Mouse (Mus musculus) midbrain, embryonic 12.5 days (tissue): ENCODE measurements at regions not wholly inside any gene's neighbourhood (a gene's known extent, or its start where the extent isn't known, plus 50 kb on each side); places are given as distances from the start of the nearest gene placed in this dataset.

ENCODE experiments used
- ATAC-seq: fragments of 200-750 bp; cut with Nextera tagmentation; 2 replicates; pipeline ENCODE4 v1.8.0; 2017; ENCODE audit warnings: low read depth, moderate TSS enrichment, moderate library complexity; ENCODE audit not compliant: low FRiP score
- H3K27ac ChIP-seq: fragments of 300-500 bp; sonication (generic); replicated peaks from 2 replicates; pipeline ENCODE4 v1.5.1; 2016; ENCODE audit warnings: mild to moderate bottlenecking
- H3K27me3 ChIP-seq: fragments of 300-500 bp; sonication (generic); 2 replicates; pipeline ENCODE4 v1.6.1; 2016; ENCODE audit warnings: mild to moderate bottlenecking
- H3K36me3 ChIP-seq: fragments of 300-500 bp; sonication (generic); 2 replicates; pipeline ENCODE4 v1.6.1; 2016
- H3K4me1 ChIP-seq: fragments of 300-500 bp; sonication (generic); 2 replicates; pipeline ENCODE4 v1.6.1; 2016
- H3K4me2 ChIP-seq: fragments of 300-500 bp; sonication (generic); replicated peaks from 2 replicates; pipeline ENCODE4 v1.6.1; 2016; ENCODE audit warnings: mild to moderate bottlenecking, moderate library complexity
- H3K4me3 ChIP-seq: fragments of 300-500 bp; sonication (generic); 2 replicates; pipeline ENCODE4 v1.5.1; 2016; ENCODE audit warnings: mild to moderate bottlenecking
- H3K9ac ChIP-seq: fragments of 300-500 bp; sonication (generic); replicated peaks from 2 replicates; pipeline ENCODE4 v1.6.1; 2016; ENCODE audit warnings: mild to moderate bottlenecking, moderate library complexity
- H3K9me3 ChIP-seq: fragments of 300-500 bp; sonication (generic); 2 replicates; pipeline ENCODE4 v1.6.1; 2016; ENCODE audit warnings: mild to moderate bottlenecking
- WGBS: fragments of 180-500 bp; shearing (Covaris S2); methylation state at CpG from one replicate; pipeline ENCODE4 v1.1.7; 2016; 5-methylcytosine and 5-hydroxymethylcytosine counted together

DNA sequence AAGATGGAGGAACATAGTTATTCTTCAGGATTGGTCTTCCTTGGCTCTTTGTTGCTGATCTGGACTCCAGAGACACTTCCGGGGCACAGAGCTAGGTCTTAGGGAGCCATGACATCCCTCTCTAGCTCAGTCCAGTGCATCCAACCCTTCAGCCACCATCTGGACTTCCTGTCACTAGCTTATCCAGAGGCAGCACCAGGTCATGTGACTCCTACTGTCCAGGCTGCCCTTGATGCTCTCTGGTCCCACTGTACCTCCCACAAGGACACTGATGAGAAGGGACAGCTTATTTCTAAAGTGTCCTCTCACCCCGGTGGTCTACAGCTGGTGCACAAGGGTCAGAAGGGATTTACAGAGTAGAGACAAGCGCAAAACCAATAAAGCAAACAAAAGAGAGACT lies 400.7 kb upstream of the Kcnab2 start:
- Histone ChIP-seq H3K4me3 (no peak overlapping the region), H3K27ac (peak overlapping the region; percentile 32; the same call in 1 of the 2 replicates), H3K9ac (no peak overlapping the region), H3K36me3 (no peaks in the 10 kb centered on the region), H3K4me1 (peaks cover 8% of the 10 kb centered on the region), H3K9me3 (peaks cover 7% of the 10 kb centered on the region; the same call in 1 of the 2 replicates), H3K27me3 (no peaks in the 10 kb centered on the region), H3K4me2 (no peak overlapping the region)
- ATAC-seq = no peak; the same call in 1 of the 2 replicates
- WGBS = 67% methylated on average over 3 of the region's 3 CpGs

DNA sequence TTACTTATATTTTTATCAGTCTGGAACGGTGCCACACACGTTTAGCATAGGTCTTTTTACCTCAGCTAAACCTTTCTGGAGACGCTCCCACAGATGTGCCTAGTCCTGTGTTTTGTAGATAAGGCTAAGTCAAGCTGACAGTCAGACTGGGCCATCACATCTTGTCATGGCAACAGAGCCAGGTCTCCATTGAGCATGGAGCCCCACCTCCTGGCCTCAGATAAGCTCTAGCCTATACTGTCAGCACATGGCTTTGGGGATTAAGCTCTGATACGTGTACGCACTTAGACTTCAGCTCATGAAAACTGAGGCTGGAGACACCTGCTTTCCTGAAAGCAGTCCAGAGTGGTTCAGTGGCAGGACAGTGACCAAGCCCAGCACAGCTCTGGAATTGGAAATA lies 392.4 kb upstream of the Kcnab2 start:
- no peak for ATAC-seq
- Histone ChIP-seq H3K9ac (no peak overlapping the region), H3K9me3 (no peaks in the 10 kb centered on the region), H3K27me3 (no peaks in the 10 kb centered on the region), H3K27ac (no peak overlapping the region), H3K4me3 (no peak overlapping the region), H3K4me1 (no peaks in the 10 kb centered on the region), H3K4me2 (no peak overlapping the region), H3K36me3 (no peaks in the 10 kb centered on the region)
- 85% methylated on average over 5 of the region's 5 CpGs for WGBS

DNA sequence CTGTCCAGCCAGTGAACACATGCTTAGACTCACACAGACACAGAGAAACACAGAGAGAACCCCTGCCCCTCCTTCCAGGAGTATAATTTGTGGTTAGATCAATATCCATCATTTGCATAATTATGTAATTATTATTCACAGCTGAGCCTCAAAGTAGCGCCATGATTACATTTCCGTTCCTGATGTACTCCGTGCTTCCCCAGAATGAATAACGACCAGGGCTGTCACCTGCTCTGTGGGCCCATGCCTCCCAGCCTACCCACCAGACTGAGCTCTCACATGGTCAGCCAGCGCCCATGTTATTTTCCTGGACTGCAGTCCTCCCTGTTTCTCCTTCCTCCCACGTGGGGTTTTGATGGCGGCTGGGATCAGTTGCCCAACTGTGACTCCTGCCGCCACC lies 388.2 kb upstream of the Kcnab2 start:
- Histone ChIP-seq H3K27ac (no peak overlapping the region), H3K9ac (no peak overlapping the region), H3K4me3 (no peak overlapping the region), H3K4me2 (no peak overlapping the region), H3K9me3 (no peaks in the 10 kb centered on the region), H3K4me1 (peaks cover 6% of the 10 kb centered on the region; the same call in 1 of the 2 replicates), H3K36me3 (no peaks in the 10 kb centered on the region), H3K27me3 (peaks cover 11% of the 10 kb centered on the region)
- 71% methylated on average over 8 of the region's 8 CpGs for WGBS
- no peak for ATAC-seq

DNA sequence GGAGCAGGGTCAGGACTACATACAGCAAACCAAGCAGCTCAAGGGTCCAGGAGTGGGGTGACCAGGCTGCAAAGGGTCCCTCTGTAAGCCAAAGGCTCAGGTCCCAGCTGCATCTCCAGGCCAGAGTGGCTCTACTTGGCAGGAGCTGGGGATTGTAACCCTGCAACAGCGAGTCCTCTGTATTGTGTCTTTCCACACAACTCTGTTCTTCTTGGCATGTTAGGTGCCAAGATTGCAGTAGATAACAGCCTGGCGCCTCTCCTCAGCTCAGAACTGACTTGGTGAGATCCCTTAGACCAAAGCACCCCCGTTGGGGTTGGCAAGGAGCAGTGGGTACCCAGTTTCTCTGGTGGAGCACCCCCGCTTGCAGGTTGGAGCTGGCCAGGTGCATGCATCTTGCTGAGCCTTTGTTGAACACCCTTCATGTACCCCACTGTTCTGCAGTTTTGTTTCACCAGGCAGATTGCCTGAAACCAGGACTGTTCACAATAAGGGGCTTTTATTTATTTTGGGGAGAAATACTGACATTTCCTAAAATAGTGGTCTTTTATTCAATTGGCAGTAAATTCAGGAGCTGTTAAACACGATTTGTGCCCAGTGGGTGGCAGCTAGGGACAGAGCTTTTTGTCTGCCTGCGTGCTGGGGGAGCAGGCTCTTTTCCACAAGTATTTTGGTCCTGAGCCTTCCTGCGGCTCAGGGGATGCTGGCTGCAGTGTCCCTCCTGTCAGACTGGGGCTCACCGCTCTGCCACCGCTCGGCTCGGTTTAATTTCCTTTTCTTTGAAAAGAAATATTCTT lies 385.3 kb upstream of the Kcnab2 start:
- WGBS = 42% methylated on average over 11 of the region's 11 CpGs
- H3K4me3 ChIP-seq = no peak overlapping the region
- H3K9ac ChIP-seq = no peak overlapping the region
- peaks cover 11% of the 10 kb centered on the region for H3K27me3 ChIP-seq
- H3K36me3 ChIP-seq = no peaks in the 10 kb centered on the region
- H3K27ac ChIP-seq = no peak overlapping the region
- H3K9me3 ChIP-seq = no peaks in the 10 kb centered on the region
- H3K4me2 ChIP-seq = no peak overlapping the region
- no peak for ATAC-seq
- peaks cover 6% of the 10 kb centered on the region; the same call in 1 of the 2 replicates for H3K4me1 ChIP-seq

DNA sequence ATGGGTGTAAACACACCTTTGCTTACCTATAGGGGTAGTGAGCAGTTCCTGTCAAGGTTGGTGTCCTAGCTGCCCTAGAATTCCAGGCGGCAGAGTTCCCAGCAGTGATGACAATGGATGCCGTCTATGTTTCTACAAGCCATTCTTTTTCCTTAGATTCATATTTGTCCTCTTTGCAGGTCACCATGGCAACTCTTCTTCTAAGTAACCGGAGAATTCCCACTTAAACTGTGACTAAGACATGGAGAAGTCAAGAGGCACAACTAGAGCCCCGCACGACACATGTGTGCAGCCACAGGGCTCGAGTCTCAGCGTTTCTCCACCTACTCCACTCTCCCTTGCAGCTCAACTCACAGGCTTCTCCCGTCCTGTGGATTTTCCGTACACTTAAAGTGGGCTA lies 381.5 kb upstream of the Kcnab2 start:
- 79% methylated on average over 9 of the region's 9 CpGs for WGBS
- Histone ChIP-seq H3K27me3 (peaks cover 11% of the 10 kb centered on the region), H3K27ac (no peak overlapping the region), H3K36me3 (no peaks in the 10 kb centered on the region), H3K9me3 (no peaks in the 10 kb centered on the region), H3K4me1 (peaks cover 6% of the 10 kb centered on the region; the same call in 1 of the 2 replicates), H3K4me3 (no peak overlapping the region), H3K4me2 (no peak overlapping the region), H3K9ac (no peak overlapping the region)
- ATAC-seq = no peak

DNA sequence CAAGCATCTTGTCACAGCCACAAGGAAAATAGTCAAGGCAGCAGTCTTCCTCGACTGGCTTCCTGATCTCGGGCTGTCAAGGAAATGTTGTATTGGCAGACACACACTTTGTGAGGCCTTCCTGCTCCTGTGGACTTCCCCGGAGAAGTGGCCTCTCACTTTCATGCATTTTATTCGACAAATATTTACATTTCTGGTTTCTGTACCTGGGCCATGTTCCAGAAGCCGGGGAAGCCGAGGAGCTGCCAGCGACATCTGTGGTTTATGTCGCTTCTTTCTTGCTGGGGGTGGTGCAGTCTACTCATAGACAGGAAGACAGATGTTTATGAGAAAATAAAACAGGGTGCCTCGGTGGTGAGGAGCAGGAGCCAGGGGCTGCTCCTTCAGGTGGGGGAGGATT lies 372.5 kb upstream of the Kcnab2 start:
- Histone ChIP-seq H3K4me1 (no peaks in the 10 kb centered on the region), H3K9ac (no peak overlapping the region), H3K27me3 (no peaks in the 10 kb centered on the region), H3K27ac (no peak overlapping the region), H3K4me3 (no peak overlapping the region), H3K4me2 (no peak overlapping the region), H3K36me3 (no peaks in the 10 kb centered on the region), H3K9me3 (no peaks in the 10 kb centered on the region)
- ATAC-seq = no peak
- WGBS = 85% methylated on average over 9 of the region's 9 CpGs

DNA sequence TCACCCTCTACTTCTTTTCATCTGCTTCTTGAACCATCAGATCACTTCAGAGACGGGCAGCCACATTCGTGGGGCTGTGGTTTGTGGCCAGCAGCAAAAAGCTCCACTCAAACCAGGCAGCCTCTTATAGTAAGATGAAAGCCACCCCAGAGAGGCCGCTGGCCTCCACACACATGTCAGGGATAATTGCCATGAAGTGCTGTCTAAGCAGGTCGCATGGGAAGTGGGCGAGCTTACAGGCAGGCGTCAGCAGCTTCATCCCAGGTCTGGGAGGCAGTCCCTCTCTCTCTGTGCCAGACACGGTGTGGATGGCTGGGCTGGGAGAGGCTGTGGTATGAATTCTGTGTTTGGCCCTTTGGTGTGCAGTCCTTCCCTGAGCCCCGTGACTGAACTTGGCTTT lies 358.4 kb upstream of the Kcnab2 start:
- Histone ChIP-seq H3K4me2 (no peak overlapping the region), H3K27ac (no peak overlapping the region), H3K4me1 (peaks cover 36% of the 10 kb centered on the region), H3K9me3 (no peaks in the 10 kb centered on the region), H3K36me3 (no peaks in the 10 kb centered on the region), H3K27me3 (peaks cover 73% of the 10 kb centered on the region), H3K4me3 (no peak overlapping the region), H3K9ac (no peak overlapping the region)
- WGBS = 50% methylated on average over 8 of the region's 8 CpGs
- ATAC-seq = peak; percentile 30; the same call in 1 of the 2 replicates

DNA sequence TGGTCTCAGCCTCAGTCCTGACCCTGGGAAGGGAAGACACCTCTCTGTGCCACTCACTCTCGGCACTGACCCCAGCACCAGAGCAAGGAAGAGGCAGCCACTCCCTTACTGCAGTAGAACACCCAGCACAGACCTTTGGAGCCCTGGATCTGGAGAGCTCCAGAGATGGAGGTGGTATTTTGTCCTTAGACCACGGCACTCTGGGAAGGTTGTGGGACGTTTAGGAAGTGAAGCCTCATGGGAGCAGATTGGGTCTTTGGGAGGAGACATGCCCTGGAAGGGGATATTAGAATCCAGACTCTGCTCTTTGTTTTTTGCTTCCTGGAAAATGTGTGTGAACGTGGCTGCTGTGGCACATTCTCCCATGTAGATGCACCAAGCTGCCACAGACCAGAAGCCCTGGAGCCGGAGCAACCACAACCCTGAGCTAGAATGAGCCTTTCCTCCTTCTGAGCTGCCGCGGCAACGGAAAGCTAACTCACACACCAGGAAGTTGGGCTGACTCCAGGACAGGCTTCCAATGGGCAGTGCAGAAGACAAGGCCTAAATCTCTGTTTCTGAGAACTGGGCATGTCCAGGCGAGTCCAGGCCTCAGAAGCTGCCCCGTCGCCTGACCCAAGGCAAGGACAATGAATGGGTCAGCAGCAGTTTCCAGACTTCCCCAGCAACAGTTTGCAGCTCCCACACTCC lies 356.9 kb upstream of the Kcnab2 start:
- ATAC-seq = no peak
- Histone ChIP-seq H3K27me3 (peaks cover 69% of the 10 kb centered on the region), H3K27ac (peak overlapping the region; percentile 75; the same call in 1 of the 2 replicates), H3K9me3 (0 out of 2 replicates have a peak, but pooled peaks cover 3% of the 10 kb centered on the region), H3K4me3 (no peak overlapping the region), H3K36me3 (no peaks in the 10 kb centered on the region), H3K9ac (no peak overlapping the region), H3K4me1 (peaks cover 36% of the 10 kb centered on the region), H3K4me2 (peak overlapping the region; percentile 34)
- WGBS = 55% methylated on average over 11 of the region's 11 CpGs

DNA sequence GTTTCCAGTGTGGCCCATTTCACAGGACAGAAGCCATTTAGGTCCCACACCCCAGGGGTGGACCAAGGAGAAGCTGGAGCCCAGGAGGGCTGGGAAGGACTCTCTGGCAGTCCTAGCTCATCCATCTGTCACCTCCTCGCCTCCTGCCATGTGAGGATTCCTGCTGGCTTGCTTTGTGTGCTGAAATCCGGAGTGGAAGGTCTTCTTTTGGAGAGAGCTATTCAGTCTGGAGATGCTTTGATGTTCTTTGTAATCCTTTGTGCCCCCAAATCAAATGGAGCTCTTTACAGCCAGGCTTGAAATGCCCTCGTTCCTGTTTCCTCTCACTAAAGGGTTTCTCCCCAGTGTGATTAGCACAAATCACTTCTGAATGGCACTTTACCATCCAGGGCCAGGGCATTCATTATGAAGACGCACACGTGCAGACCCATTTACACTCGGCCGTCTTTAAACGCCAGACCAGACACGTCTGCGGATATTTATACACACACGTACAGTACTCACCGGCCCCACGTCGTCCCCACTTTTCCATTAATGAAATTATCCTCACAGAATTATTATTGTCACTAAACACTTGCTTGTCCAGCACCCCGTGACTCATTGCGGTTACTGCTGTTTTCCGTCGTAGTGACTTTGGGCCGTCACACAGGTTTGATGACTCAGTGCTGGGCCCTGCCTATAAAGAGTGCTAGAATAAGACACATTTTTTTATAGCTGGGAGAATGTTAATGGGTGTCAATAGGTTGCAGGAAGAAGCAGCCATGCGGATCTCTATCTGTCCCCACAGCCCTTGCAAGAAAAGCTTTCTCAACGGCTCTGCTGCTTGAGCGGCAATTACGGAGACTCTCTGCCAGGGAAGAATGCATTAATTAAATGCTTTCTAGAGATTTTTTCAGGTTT lies 356.0 kb upstream of the Kcnab2 start:
- peak; percentile 68 for ATAC-seq
- Histone ChIP-seq H3K27me3 (peaks cover 62% of the 10 kb centered on the region), H3K9ac (no peak overlapping the region), H3K4me1 (peaks cover 36% of the 10 kb centered on the region), H3K4me3 (no peak overlapping the region), H3K27ac (peak overlapping the region; percentile 75), H3K4me2 (peak overlapping the region; percentile 34), H3K36me3 (no peaks in the 10 kb centered on the region), H3K9me3 (peaks cover 3% of the 10 kb centered on the region; the same call in 1 of the 2 replicates)
- WGBS = 14% methylated on average over 23 of the region's 23 CpGs

DNA sequence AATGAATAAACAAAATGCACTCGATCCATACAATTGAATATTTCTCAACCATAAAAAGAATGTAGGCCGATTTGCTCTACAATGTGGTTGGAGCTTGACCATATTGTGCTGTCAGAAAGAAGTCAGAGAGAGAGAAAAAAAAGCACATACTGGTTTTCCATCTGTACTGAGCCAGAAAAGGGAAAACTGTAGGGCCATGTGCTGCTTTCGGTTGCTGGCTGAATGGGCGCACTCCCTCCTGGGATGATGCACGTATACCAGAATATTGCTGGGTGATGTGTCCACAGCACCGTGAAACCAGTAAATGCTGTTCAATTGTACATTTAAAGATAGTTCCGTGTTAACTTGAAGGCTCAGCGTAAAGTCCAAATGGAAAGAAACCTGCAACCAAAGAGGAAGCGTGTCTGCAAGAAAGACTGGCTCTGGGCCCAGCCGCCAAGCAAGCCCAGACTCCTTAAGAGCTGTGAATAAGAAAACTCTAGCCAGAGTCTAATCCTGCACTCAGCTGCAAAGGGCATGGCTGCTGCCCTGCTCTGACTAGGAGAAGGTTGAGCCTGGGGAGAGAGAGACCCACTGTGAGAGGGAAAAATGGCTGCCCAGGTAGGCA lies 355.2 kb upstream of the Kcnab2 start:
- peaks cover 11% of the 10 kb centered on the region for H3K9me3 ChIP-seq
- H3K27me3 ChIP-seq = peaks cover 56% of the 10 kb centered on the region
- no peak overlapping the region for H3K4me3 ChIP-seq
- H3K4me2 ChIP-seq = no peak overlapping the region
- no peaks in the 10 kb centered on the region for H3K36me3 ChIP-seq
- peak overlapping the region; percentile 75 for H3K27ac ChIP-seq
- WGBS = 58% methylated on average over 10 of the region's 10 CpGs
- ATAC-seq = peak; percentile 31; the same call in 1 of the 2 replicates
- H3K9ac ChIP-seq = no peak overlapping the region
- peaks cover 36% of the 10 kb centered on the region for H3K4me1 ChIP-seq

DNA sequence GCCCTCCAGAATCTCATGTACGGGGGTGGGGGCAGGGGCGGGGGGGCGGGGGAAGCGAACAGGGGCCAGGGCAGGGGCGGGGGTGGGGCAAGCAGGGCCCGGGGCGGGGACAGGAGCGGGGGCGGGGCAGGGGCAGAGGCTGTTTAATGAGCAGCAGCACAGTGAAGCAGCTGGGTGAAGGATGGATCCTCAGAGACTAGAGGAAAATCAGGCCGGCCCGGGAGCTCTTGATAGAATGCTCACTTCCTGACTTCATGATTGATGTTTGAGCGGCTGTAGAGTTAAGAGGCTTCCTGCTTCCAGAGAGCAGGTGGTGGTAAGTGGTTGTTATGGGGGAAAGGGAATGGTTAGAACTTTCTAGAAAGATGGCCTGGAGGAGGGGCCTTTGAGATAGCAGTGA lies 347.5 kb upstream of the Kcnab2 start:
- 48% methylated on average over 8 of the region's 12 CpGs for WGBS
- peaks cover 19% of the 10 kb centered on the region for H3K27me3 ChIP-seq
- H3K4me2 ChIP-seq = 0 out of 2 replicates have a peak overlapping the region, but pooled peaks have one; percentile 3
- no peak for ATAC-seq
- H3K36me3 ChIP-seq = no peaks in the 10 kb centered on the region
- no peak overlapping the region for H3K9ac ChIP-seq
- H3K27ac ChIP-seq = no peak overlapping the region
- no peak overlapping the region for H3K4me3 ChIP-seq
- peaks cover 6% of the 10 kb centered on the region for H3K4me1 ChIP-seq
- peaks cover 15% of the 10 kb centered on the region for H3K9me3 ChIP-seq
